Mouse (Mus musculus): ENCODE results near the gene Vezf1. TPM values are rescaled to one million over a fixed set of nuclear protein-coding genes. Genes with fewer than 3 reads are reported as not detected.
"Not testable (repeated sequence)": the region's sequence is repeated elsewhere in the genome, so short reads cannot be mapped to it uniquely, and the experiment has no call there.

Gene Vezf1
- 100 to 1,000 TPM in 1 of 4 experiments, 10 to 100 TPM in 3; 98.6 to 102 (median 98.9) TPM for total RNA-seq (2022)

DNA sequence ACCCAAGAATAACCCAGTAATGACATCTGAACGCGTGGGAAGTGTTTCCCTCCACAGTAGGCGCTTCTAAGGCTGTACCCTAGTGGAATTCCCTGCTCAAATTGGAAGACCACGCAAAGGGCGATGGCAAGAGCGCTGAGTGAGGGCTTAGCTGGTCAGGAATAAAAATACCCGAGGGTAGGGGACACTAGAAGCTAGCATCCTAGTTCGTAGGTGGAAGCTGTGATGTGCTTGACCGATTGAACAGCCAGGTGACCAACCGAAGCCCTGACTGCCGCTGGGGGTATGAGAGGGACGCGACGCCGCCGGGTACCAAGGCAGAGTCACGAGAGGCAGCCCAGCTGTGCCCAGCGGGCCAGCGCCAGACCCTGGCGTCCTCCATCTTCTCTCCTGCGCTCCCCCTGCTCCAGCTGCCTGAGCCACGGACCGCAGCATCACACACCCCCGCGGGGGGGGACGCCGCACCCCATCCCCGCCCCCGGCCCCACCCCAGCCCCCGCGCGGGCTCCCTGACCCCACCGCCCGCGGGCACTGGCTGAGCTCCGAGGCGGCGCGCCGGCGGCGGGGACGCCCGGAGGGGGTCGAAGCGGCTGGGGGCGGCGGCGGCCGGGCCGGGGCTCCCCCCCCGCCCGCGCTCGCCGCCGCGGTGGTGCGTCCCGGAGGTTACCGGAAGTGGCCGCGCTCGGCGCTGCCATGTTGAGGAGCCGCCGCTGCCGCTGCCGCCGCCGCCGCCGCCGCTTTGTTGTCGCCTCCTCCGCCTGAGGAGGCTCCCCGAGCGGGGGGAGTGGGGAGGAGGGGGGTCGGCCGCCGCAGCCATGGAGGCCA is at the start of gene Vezf1:
Gene Vezf1, plus strand, starts transcription at position 694 of the 825 bp plus-strand sequence.
- DNase-seq (ENCODE audit: low spot score in 2 of 2): peak; percentile 54 to 73

DNA sequence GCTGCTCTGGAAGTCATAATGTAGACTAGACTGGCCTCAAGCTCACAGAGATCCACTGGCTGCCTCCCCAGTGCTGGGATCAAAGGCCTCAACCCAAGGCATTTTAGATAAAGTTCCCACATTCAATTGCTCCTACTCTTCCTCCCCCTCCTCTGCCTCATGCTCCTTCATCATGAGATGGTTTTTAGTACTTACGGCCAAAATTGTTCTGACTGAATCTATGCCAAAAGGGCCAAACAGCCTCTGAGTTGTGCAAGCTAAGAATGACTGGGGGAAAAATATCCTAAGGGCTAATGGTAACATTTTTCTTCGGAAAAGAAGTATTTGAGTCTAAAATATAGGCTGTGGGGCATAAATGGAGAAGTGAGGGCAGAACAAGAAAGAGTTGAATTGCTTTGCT is 44.1 kb upstream of the Vezf1 start:
- DNase-seq (ENCODE audit: low spot score in 2 of 2): no peak

DNA sequence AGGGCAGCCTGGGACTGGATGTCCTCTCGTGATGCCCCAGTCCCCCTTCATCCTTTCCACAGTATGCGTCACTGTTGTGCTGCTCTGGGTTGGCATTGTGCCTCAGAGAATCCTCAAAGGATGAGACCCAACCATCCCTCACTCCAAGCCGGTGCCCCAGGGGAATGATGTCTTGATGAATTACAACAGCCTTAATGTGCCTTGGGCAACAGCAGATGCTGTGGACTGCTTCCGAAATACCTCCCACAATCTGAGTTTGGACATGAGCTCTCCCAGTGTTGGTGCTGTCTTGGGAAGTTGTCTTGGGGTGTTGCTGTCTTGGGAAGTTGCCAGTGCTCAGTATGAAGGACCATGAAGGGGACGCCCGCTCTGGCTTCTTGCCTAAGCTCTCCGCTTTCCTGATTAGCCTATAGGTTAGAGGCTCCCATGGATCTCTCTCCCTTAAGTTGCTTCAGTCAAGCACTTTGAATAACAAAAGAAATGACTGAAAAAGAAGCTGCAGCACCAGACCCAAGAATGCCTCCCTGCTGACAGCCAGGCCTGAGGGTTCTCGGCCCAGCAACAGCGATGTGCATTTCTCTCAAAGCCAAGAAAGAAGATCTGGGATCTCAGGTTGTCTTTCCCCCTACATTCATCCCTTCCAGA is 40.6 kb upstream of the Vezf1 start:
- no peak for DNase-seq (ENCODE audit: low spot score in 2 of 2)

DNA sequence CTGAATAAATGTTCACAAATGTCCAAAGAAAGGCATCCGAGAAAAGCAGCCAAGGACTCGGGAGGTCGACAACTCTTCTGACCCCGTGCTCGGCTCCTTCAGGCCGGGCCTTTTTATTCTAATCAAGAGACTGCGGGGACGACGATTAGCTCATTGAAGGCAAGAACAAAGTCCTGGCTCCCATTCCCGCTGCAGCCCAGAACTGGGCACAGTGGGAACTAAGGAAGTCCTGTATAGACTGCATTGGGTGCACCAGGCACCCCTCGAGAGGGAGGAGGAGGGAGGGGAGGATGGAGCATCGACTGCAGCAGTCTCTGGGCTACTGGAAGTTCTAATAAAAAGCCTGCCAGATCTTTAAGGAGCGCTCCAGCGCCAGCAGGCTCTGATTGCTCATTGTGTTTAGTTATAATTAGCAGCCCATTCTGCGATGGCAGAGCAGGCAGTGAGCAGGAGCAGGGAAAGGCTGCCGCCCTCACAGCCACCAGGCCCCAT is 39.8 kb upstream of the Vezf1 start:
- no peak for DNase-seq (ENCODE audit: low spot score in 2 of 2)

DNA sequence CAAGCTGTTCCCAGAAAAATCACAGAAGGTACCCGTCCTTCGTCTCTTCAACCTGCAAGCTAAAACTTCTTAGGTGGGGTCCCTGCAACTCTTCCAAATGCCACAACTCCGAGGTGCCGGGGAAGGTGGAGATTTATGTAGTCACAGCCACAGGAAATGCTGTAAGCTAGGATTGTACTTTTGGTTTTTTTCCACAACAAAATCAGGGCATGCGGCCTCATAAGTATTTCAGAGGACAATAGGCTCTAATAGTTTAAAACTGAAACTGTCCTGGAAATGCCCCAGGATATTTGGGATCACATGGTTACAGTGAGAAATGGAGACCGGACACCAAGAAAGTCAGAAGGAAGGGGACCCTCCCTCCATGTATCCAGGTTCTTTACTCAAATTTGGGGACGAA is 37.9 kb upstream of the Vezf1 start:
- DNase-seq (ENCODE audit: low spot score in 2 of 2): no peak

DNA sequence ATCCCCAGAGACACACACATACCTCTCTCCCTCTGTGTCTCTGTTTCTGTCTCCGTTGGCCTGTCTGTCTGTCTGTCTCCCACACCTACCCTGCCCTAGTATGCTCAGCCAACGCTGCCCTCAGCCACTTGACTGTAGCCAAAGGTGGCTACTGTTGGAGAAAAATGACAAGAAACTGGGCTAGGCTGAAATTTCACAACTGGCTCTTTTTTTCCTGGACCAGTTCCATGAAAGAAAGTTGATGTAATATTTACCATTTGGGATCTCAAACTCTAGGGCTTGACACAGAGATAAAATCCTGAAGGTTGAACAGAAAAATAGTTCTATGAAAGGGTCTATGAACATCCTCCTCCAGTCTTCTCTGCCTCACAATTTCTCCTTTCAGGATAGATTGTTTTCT is 37.2 kb upstream of the Vezf1 start:
- DNase-seq (ENCODE audit: low spot score in 2 of 2): no peak

DNA sequence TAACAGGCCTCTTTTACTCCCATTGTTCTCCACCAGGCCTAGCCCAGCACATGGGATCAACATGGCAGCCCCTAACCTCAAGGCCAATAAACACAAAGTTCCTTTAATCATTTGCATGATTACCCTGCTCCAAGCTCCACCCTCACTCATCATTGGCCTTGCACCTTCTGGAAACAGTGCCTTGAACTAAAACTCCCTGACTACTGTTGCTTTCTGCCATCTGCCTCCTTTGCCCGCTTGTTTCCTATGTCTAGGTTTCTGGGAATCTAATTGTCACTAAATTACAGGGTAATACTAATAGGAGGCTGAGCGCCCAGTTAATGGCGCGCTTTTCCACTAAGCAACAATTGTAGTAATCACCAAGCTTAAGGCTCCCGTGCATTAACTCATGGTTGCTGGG is 36.3 kb upstream of the Vezf1 start:
- no peak for DNase-seq (ENCODE audit: low spot score in 2 of 2)

DNA sequence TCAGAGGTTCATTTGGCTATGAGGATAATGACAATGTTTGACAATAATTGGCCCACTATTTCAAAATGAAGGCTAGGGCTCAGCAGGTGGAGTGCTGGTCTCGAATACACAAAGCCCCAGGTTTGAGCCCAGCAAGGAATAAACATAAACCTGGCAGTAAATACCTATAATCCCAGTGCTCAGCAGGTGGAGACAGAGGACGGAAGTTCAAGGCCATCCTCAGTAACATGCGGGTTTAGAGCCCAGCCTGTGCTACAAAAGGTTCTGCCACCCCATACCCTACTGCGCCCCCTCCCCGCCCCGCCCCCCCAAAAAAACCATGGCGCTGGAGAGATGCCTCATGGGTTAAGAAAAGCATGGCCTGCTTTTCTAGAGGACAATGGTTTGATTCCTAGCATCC is 32.1 kb upstream of the Vezf1 start:
- DNase-seq (ENCODE audit: low spot score in 2 of 2): no peak

DNA sequence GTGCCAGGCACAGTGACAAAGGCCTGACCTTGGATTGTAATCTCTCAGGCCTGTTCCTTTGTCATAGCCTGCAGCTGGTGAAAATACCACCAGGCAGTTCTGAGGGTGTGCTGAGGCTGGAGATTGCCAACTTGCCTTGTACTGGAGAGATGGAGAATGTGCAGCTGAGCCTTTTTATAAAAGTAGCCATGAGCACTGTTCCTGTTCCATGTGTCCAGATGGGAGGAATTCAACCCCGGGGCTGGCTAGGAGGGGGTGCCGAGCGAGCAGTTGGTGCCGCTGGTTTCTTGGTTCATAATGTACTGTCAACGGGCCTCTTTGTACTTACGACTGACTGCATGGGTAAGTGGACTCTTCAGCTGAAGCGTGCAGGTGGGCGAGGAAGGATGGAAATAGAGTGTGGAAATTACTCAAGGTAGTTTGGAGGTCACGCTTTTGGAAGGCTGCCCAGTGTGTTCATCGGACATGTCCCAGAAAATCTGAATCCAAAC is 31.3 kb upstream of the Vezf1 start:
- DNase-seq (ENCODE audit: low spot score in 2 of 2): no peak

DNA sequence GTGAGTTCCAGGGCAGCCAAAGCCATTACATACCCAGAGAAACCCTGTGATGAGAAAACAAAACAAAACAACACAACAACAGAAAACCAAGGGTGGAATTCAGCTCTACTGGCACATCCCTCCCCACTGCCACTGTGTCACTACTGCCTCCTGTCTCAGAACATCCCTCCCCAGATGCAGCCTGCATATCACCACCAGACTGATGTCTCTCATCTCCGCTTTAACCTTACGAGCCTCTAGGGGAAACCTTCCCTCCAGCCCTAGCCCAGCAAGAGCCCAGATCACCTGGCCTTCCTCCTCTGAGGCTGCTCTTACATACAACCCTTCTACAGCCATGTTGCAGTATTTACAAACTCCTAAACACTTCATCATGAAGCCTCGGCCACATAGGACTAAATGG is 30.7 kb upstream of the Vezf1 start:
- DNase-seq (ENCODE audit: low spot score in 2 of 2): no peak

DNA sequence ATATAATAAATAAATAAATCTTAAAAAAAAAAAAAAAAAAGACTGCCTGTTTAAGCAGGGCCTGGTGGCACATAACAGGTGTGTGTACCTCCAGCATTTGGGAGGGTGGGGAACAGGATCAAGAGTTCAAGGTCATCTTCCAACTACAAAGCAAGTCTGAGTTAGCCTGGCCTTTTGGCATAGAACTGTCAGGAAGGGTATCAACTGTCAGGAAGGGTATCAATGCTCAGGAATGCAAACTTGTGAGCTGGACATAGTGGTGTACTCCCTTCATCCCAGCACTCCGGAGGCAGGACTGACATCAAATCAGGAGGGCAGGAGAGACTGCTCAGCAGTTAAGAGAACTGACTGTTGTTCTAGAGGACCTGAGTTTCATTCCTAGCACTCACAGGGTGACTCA is 29.0 kb upstream of the Vezf1 start:
- no peak for DNase-seq (ENCODE audit: low spot score in 2 of 2)

DNA sequence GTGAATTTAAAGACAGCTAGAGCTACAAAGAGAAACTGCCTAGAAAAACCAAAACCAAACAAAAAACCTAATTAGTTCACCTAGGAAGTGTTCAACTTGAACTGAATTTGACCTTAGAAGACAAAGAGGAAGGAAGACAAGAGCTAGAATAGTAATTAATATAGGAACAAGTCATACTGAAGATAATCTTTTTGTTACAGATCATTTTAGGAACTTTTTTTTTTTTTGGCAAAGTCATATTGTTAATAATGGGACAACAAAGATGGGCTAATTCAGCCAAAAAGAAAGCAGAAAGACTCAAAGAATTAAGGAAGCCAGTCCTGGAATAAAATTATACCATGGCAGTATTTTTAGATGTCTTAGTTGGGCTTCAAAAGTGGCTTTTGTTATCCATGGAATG is 23.8 kb upstream of the Vezf1 start:
- no peak for DNase-seq (ENCODE audit: low spot score in 2 of 2)

DNA sequence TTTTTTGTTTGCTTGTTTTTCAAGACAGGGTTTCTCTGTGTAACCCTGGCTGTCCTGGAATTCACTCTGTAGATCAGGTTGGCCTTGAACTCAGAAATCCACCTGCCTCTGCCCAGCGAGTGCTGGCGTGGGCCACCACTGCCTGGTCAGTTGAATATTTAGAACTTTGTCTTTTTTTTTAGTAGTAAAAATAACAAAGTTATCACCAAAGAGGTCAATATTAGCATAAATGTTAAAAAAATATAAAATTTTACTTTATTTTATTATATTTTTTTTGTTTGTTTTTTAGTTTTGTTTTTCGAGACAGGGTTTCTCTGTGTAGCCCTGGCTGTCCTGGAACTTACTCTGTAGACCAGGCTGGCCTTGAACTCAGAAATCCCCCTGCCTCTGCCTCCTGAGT is 22.9 kb upstream of the Vezf1 start:
- not testable (repeated sequence) for DNase-seq (ENCODE audit: low spot score in 2 of 2)

DNA sequence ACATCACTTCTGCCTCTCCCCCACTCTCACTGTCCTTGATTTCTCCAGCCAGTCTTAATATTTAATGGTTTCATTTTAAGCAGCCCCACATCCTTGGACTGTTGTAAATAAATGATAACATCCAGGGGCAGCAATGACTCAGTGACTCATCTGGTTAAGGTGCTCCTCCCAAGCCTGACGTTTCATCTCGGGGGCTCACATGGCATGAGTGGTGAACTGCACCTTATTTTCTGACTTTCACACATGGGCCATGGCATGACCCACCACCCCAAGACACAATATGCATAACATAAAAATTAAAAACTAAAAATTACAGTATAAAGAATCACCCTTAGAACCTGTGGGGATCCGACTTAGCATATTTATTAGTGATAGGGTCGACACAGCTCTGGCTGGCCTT is 22.2 kb upstream of the Vezf1 start:
- DNase-seq (ENCODE audit: low spot score in 2 of 2): no peak

DNA sequence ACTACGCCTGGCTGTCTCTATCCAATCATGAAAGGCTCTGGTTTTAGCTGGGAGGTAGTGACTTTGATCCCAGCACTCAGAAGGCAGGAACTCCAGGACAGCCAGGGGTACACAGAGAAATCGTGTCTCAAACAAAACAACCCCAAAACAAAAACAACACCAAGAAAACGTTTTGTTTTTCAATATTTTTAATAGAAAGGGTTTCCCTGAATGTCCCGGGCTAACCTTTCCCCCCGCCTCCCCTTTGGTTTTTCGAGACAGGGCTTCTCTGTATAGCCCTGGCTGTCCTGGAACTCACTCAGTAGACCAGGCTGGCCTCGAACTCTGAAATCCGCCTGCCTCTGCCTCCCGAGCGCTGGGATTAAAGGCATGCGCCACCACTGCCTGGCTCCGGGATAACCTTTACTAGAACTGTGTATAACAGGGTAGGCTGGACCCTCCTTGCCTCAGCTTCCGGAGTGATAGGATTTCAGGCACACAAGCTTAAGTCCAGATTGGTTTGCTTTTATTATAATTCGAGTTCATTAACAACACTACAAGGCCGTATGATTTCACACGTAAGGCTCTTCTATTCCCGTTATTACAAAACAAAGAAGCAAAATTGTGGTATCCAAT is 21.6 kb upstream of the Vezf1 start:
- DNase-seq (ENCODE audit: low spot score in 2 of 2): no peak

DNA sequence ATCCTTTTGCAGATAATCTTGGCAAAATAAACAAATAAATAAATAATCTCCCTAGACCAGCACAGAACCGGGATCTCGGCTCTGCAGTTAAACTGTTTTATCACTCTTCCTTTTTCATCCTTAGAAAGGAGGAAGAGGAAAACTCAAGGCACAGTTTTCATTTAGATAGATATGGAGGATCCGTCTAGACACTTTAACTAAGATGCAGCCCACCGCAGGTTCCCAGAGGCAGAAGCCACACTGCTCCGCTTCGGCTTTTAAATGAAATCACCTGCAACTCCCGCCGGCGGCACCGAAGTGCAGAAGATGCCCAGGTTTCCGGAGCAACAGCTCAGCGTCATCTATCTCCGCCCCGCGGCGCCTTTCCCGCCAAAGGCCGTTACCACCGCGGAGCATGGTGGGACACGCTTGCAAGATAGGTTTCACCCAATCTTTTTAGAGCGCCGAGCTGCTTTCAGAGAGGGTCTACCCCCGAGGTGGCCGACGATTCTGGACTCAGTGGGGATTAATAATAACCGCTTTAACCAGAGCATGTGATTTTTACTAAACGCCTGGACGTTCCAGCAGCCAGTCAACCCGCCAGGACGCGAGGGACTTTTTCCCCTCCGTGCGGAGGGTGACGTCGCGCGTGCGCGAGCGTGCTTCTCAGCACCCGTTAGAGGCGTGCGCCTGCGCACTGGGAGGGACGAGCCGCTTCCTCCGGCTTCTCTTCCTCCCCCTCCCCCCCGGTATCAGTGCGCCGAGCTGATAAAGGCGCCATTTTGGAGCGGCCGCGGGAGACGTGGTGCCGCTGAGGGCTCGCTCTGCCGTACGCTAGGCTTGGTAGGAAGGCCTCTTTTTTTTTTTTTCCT is 20.9 kb upstream of the Vezf1 start, which contains the start of gene Srsf1:
Gene Srsf1, plus strand, starts transcription at position 430 of the 851 bp plus-strand sequence.
- peak; percentile 95 to 97 for DNase-seq (ENCODE audit: low spot score in 2 of 2)

DNA sequence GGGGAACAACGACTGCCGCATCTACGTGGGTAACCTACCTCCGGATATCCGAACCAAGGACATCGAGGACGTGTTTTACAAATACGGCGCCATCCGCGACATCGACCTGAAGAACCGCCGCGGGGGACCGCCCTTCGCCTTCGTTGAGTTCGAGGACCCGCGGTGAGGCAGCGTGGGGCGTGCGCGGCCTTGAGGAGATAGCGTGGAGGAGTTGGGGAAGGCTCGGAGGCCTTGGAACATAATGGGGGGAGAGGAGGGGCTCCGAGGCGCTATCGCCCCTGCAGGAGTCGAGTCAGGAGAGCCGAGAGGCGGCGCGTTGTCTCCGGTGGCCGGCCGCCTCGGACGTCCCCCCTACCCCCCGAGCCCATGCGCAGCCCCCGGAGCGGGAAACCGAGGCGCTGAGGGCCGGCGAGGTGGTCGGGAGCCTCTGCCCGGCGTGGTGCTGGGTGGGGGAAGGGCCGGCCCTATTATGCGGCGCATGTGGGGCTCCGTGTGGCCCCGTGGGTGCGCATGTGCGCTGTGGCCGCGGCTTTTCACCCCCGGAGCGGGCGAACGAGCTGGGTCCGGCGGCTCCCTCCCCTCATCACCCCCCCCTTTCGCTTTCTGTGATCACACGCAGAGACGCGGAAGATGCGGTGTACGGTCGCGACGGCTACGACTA is 20.1 kb upstream of the Vezf1 start:
- peak; percentile 34 to 60 for DNase-seq (ENCODE audit: low spot score in 2 of 2)

DNA sequence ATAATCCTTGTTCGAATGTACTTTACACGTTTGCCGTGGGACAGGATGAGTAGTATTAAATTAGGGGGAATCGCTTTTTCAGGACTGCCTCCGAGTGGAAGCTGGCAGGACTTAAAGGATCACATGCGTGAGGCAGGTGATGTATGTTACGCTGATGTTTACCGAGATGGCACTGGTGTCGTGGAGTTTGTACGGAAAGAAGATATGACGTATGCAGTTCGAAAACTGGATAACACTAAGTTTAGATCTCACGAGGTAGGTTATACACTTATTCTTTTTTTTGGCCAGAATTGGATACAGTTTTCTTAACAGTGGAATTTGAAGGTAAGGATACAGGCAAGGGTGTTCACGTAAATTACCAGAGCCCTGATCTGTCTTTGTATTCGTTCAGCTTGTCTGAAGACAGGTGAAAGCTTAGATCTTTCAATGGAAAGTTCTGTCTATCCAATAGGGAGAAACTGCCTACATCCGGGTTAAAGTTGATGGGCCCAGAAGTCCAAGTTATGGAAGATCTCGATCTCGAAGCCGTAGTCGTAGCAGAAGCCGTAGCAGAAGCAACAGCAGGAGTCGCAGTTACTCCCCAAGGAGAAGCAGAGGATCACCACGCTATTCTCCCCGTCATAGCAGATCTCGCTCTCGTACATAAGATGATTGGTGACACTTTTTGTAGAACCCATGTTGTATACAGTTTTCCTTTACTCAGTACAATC is 19.0 kb upstream of the Vezf1 start:
- no peak for DNase-seq (ENCODE audit: low spot score in 2 of 2)

DNA sequence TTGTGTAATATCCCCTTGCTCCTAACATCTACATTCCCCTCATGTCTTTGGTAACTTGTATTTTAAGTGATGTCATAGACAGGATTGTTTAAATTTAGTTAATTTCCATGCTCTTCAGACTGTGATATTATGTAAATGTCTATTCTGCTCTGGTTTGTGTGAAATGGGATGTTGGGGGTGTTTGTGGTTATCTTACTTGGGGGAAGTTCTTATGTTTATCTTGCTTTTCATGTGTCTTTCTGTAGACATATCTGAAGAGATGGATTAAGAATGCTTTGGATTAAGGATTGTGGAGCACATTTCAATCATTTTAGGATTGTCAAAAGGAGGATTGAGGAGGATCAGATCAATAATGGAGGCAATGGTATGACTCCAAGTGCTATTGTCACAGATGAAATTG is 18.3 kb upstream of the Vezf1 start:
- DNase-seq (ENCODE audit: low spot score in 2 of 2): no peak

DNA sequence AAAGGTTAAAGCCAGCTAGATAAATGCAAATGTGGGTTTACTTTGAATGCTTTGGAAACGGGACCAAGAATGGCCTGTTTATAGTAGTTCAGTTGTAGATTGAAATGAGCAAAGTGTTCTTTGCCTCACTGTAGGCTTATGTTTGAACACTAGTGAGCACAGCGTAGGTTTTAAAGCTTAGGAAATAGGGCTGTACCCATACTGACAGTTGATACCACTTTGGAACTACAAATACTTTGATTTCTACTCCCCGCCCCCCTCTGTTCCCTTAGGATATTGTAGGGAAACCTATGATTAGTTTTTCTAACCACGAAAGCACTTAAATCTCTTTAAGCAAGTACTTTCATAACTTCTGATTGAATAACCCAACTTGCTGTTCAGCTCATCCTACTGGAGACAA is 15.4 kb upstream of the Vezf1 start:
- no peak for DNase-seq (ENCODE audit: low spot score in 2 of 2)
